Mouse (Mus musculus) cerebral cortex, adult 2 months (tissue): ENCODE results near the gene Poll.

ENCODE experiments used
- WGBS: fragments of 180-500 bp; shearing (Covaris S2); methylation state at CpG from one replicate; pipeline ENCODE4 v1.1.7; 2018; 5-methylcytosine and 5-hydroxymethylcytosine counted together

Poll gene

GRCm38 (mm10) chr19:45577141-45577750 lies 16.9 kb upstream of the Poll start:
- WGBS = 65% methylated on average over 14 of the region's 14 CpGs

- 58% methylated on average over 8 of the region's 8 CpGs for WGBS
Observed at GRCm38 (mm10) chr19:45575632-45576001, 15.3 kb upstream of the Poll start.

GRCm38 (mm10) chr19:45574941-45575631 lies 14.8 kb upstream of the Poll start:
- WGBS = 64% methylated on average over 19 of the region's 19 CpGs

GRCm38 (mm10) chr19:45574339-45574898 lies 14.1 kb upstream of the Poll start:
- 66% methylated on average over 7 of the region's 7 CpGs for WGBS

GRCm38 (mm10) chr19:45573861-45574267 lies 13.5 kb upstream of the Poll start:
- 23% methylated on average over 6 of the region's 6 CpGs for WGBS

GRCm38 (mm10) chr19:45573033-45573432 lies 12.7 kb upstream of the Poll start:
- 82% methylated on average over 6 of the region's 6 CpGs for WGBS

- WGBS = 77% methylated on average over 14 of the region's 14 CpGs
Observed at GRCm38 (mm10) chr19:45567367-45567766, 7.0 kb upstream of the Poll start.

GRCm38 (mm10) chr19:45565925-45566715 lies 5.8 kb upstream of the Poll start:
- 66% methylated on average over 15 of the region's 15 CpGs for WGBS

GRCm38 (mm10) chr19:45554136-45554535 lies 6.2 kb downstream of the Poll start:
- WGBS = 98% methylated on average over 11 of the region's 11 CpGs

GRCm38 (mm10) chr19:45552187-45552586 lies 8.1 kb downstream of the Poll start:
- WGBS = 76% methylated on average over 6 of the region's 6 CpGs

- 76% methylated on average over 4 of the region's 4 CpGs for WGBS
Observed at GRCm38 (mm10) chr19:45549948-45550347, 10.4 kb downstream of the Poll start.

GRCm38 (mm10) chr19:45549128-45549915 lies 11.0 kb downstream of the Poll start:
- WGBS = 85% methylated on average over 23 of the region's 23 CpGs

- WGBS = under 1% methylated on average over 30 of the region's 30 CpGs
Observed at GRCm38 (mm10) chr19:45544925-45545321, 15.4 kb downstream of the Poll start.

GRCm38 (mm10) chr19:45544152-45544924 lies 16.0 kb downstream of the Poll start:
- 3% methylated on average over 20 of the region's 26 CpGs for WGBS

- WGBS = 35% methylated on average over 3 of the region's 3 CpGs
Observed at GRCm38 (mm10) chr19:45542061-45542460, 18.3 kb downstream of the Poll start.

GRCm38 (mm10) chr19:45541409-45542041 lies 18.8 kb downstream of the Poll start:
- WGBS = under 1% methylated on average over 58 of the region's 58 CpGs

GRCm38 (mm10) chr19:45540657-45541408 lies 19.5 kb downstream of the Poll start:
- WGBS = 30% methylated on average over 8 of the region's 8 CpGs

GRCm38 (mm10) chr19:45537505-45537904 lies 22.8 kb downstream of the Poll start:
- WGBS = 68% methylated on average over 1 of the region's 1 CpGs

- WGBS = 59% methylated on average over 6 of the region's 6 CpGs
Observed at GRCm38 (mm10) chr19:45535929-45536328, 24.4 kb downstream of the Poll start.
